Mouse (Mus musculus) intestine, embryonic 16.5 days (tissue): ENCODE measurements around the gene Cnot6. TPM values are rescaled to one million over a fixed set of nuclear protein-coding genes. Genes with fewer than 3 reads are reported as not detected.

ENCODE experiments used
- ATAC-seq: fragments of 200-750 bp; cut with Nextera tagmentation; 2 replicates; pipeline ENCODE4 v1.8.0; 2017; ENCODE audit warnings: moderate TSS enrichment, moderate library complexity
- H3K27ac ChIP-seq: fragments of 300-500 bp; sonication (generic); 2 replicates; pipeline ENCODE4 v1.5.1; 2014; ENCODE audit warnings: mild to moderate bottlenecking, low read length
- H3K27me3 ChIP-seq: fragments of 300-500 bp; sonication (generic); replicated peaks from 2 replicates; pipeline ENCODE4 v1.6.1; 2014; ENCODE audit warnings: low read length, control low read depth, mixed read lengths; ENCODE audit not compliant: control insufficient read depth, insufficient read depth
- H3K36me3 ChIP-seq: fragments of 300-500 bp; sonication (generic); 2 replicates; pipeline ENCODE4 v1.6.1; 2014; ENCODE audit warnings: low read length, control low read depth; ENCODE audit not compliant: control insufficient read depth, insufficient read depth
- H3K4me1 ChIP-seq: fragments of 300-500 bp; sonication (generic); 2 replicates; pipeline ENCODE4 v1.6.1; 2014; ENCODE audit warnings: low read length, control low read depth, mixed read lengths; ENCODE audit not compliant: control insufficient read depth, insufficient read depth
- H3K4me2 ChIP-seq: fragments of 300-500 bp; sonication (generic); 2 replicates; pipeline ENCODE4 v1.6.1; 2014; ENCODE audit warnings: low read depth, low read length, control low read depth
- H3K4me3 ChIP-seq: fragments of 300-500 bp; sonication (generic); 2 replicates; pipeline ENCODE4 v1.5.1; 2014; ENCODE audit warnings: mild to moderate bottlenecking, low read length
- H3K9ac ChIP-seq: fragments of 300-500 bp; sonication (generic); 2 replicates; pipeline ENCODE4 v1.6.1; 2014; ENCODE audit warnings: low read depth, low read length
- H3K9me3 ChIP-seq: fragments of 300-500 bp; sonication (generic); 2 replicates; pipeline ENCODE4 v1.6.1; 2016; ENCODE audit warnings: low read length, control low read depth; ENCODE audit not compliant: control insufficient read depth
- WGBS: fragments of 180-500 bp; shearing (Covaris S2); extraction: QIAGEN DNeasy Blood & Tissue Kit; methylation state at CpG from one replicate; pipeline ENCODE4 v1.1.7; 2014; 5-methylcytosine and 5-hydroxymethylcytosine counted together
- polyA plus RNA-seq: library from polyadenylated mRNA; unstranded; fragments of >200 nt; fragmentation: Nextera tagmentation; extraction: Ambion mirVana; gene quantifications from 2 replicates; pipeline ENCODE4 v1.2.1, GENCODE M21; 2015

The Cnot6 gene
- polyA plus RNA-seq, 1 experiment from 2014 or later: 26.9 TPM

- ATAC-seq: no peak
- Histone ChIP-seq H3K9ac (no peak within 1 kb of the TSS), H3K36me3 (peaks cover under 1% of the 10 kb centered on the region; the same call in 1 of the 2 replicates), H3K4me2 (no peak within 1 kb of the TSS), H3K4me3 (no peak within 1 kb of the TSS), H3K27me3 (no peaks in the 10 kb centered on the region), H3K4me1 (peaks cover 6% of the 10 kb centered on the region; the same call in 1 of the 2 replicates), H3K27ac (no peak within 1 kb of the TSS), H3K9me3 (no peaks in the 10 kb centered on the region)
- WGBS: 77% methylated on average over 5 of the region's 5 CpGs
Measured at GRCm38 (mm10) chr11:49663310-49663709, 49.2 kb downstream of the Cnot6 start, which contains the start of gene Scgb3a1. TSS of gene Scgb3a1 (plus strand) at chr11:49663610.

DNA sequence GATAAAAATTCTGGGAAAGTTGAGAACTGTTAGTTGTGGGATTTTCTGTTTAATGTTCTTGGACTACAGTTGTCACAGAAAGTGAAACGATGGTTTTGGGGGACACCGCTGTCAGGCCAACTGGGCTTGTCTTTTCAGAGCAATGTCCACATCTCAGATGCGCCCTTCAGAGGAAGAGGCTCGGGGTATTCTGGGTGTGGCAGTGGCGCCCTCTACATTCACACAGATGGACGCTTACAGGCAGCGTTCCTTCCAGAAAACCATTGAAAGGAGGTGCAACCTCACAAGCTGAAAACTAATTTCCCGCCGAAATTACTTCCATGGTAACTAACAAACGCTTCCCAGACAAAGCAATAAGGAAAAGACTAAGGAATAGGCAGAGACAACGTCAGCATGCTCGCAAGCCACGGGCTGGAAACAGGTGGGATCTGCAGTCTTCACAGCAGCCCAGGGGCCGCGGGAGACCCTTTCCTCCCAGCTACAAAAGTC lies 50.2 kb downstream of the Cnot6 start:
- H3K9me3 ChIP-seq: no peaks in the 10 kb centered on the region
- no peak overlapping the region for H3K4me3 ChIP-seq
- H3K36me3 ChIP-seq: no peaks in the 10 kb centered on the region
- H3K27ac ChIP-seq: no peak overlapping the region
- ATAC-seq: no peak
- no peak overlapping the region for H3K9ac ChIP-seq
- H3K27me3 ChIP-seq: no peaks in the 10 kb centered on the region
- WGBS: 51% methylated on average over 15 of the region's 15 CpGs
- no peak overlapping the region for H3K4me2 ChIP-seq
- H3K4me1 ChIP-seq: peaks cover 6% of the 10 kb centered on the region; the same call in 1 of the 2 replicates

- Histone ChIP-seq H3K4me2 (no peak overlapping the region), H3K9me3 (no peaks in the 10 kb centered on the region), H3K36me3 (no peaks in the 10 kb centered on the region), H3K4me1 (peaks cover 6% of the 10 kb centered on the region; the same call in 1 of the 2 replicates), H3K4me3 (no peak overlapping the region), H3K27ac (no peak overlapping the region), H3K27me3 (no peaks in the 10 kb centered on the region), H3K9ac (no peak overlapping the region)
- WGBS: 69% methylated on average over 7 of the region's 7 CpGs
- ATAC-seq: no peak
Measured at GRCm38 (mm10) chr11:49659470-49659799, 53.1 kb downstream of the Cnot6 start.

- H3K4me2 ChIP-seq: no peak overlapping the region
- ATAC-seq: no peak
- WGBS: 65% methylated on average over 10 of the region's 10 CpGs
- no peak overlapping the region for H3K4me3 ChIP-seq
- H3K9ac ChIP-seq: no peak overlapping the region
- peaks cover 6% of the 10 kb centered on the region; the same call in 1 of the 2 replicates for H3K4me1 ChIP-seq
- no peaks in the 10 kb centered on the region for H3K9me3 ChIP-seq
- H3K36me3 ChIP-seq: no peaks in the 10 kb centered on the region
- no peak overlapping the region for H3K27ac ChIP-seq
- no peaks in the 10 kb centered on the region for H3K27me3 ChIP-seq
Measured at GRCm38 (mm10) chr11:49658791-49659469, 53.6 kb downstream of the Cnot6 start.

GRCm38 (mm10) chr11:49658065-49658464 lies 54.5 kb downstream of the Cnot6 start:
- H3K27ac ChIP-seq: no peak overlapping the region
- H3K9ac ChIP-seq: no peak overlapping the region
- no peaks in the 10 kb centered on the region for H3K27me3 ChIP-seq
- H3K36me3 ChIP-seq: no peaks in the 10 kb centered on the region
- no peak for ATAC-seq
- H3K4me3 ChIP-seq: no peak overlapping the region
- H3K4me2 ChIP-seq: no peak overlapping the region
- peaks cover 3% of the 10 kb centered on the region for H3K4me1 ChIP-seq
- 65% methylated on average over 4 of the region's 4 CpGs for WGBS
- no peaks in the 10 kb centered on the region for H3K9me3 ChIP-seq

GRCm38 (mm10) chr11:49655501-49655900 lies 57.0 kb downstream of the Cnot6 start:
- H3K36me3 ChIP-seq: no peaks in the 10 kb centered on the region

DNA sequence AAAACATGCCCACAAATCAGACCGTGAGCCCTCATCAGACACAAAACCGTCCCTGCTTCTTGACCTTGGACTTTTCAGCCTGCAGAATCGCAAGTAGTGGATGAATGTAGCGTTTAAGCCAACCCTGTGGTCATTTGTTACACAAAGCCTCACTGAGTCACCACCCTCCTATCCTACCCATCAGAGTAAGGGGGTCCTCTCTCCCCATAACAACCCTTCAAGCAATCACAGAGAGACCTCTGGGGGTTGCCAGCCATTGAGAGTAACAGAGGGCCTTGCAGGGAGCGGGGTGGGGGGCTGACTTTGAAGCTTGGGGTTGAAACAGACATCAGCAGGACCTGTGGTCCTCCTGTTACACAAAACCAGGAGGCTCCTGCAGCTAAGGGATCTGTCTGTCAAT lies 57.9 kb downstream of the Cnot6 start:
- H3K4me1 ChIP-seq: peaks cover 3% of the 10 kb centered on the region
- no peaks in the 10 kb centered on the region for H3K36me3 ChIP-seq
- no peaks in the 10 kb centered on the region for H3K27me3 ChIP-seq
- WGBS: 85% methylated on average over 5 of the region's 5 CpGs
- H3K4me2 ChIP-seq: no peak overlapping the region
- no peak overlapping the region for H3K27ac ChIP-seq
- H3K9me3 ChIP-seq: no peaks in the 10 kb centered on the region
- no peak overlapping the region for H3K4me3 ChIP-seq
- no peak for ATAC-seq
- no peak overlapping the region for H3K9ac ChIP-seq

More at GRCm38 (mm10) chr11:49655501-49655900, 57.0 kb downstream of the Cnot6 start:
- Histone ChIP-seq H3K4me2 (no peak overlapping the region), H3K27ac (no peak overlapping the region), H3K4me3 (no peak overlapping the region), H3K4me1 (peaks cover 3% of the 10 kb centered on the region), H3K27me3 (no peaks in the 10 kb centered on the region), H3K9me3 (no peaks in the 10 kb centered on the region), H3K9ac (no peak overlapping the region)
- no peak for ATAC-seq

- Histone ChIP-seq H3K4me1 (peaks cover 3% of the 10 kb centered on the region), H3K4me3 (no peak overlapping the region), H3K4me2 (peak overlapping the region; percentile 35), H3K9ac (no peak overlapping the region), H3K9me3 (no peaks in the 10 kb centered on the region), H3K27ac (no peak overlapping the region), H3K36me3 (no peaks in the 10 kb centered on the region), H3K27me3 (no peaks in the 10 kb centered on the region)
- 34% methylated on average over 11 of the region's 11 CpGs for WGBS
- peak; percentile 49 for ATAC-seq
Measured at GRCm38 (mm10) chr11:49653079-49653408, 59.5 kb downstream of the Cnot6 start.

GRCm38 (mm10) chr11:49652401-49653078 lies 60.0 kb downstream of the Cnot6 start:
- 23% methylated on average over 19 of the region's 19 CpGs for WGBS
- no peaks in the 10 kb centered on the region for H3K27me3 ChIP-seq
- H3K36me3 ChIP-seq: no peaks in the 10 kb centered on the region
- H3K9ac ChIP-seq: no peak overlapping the region
- no peak overlapping the region for H3K4me3 ChIP-seq
- H3K27ac ChIP-seq: no peak overlapping the region
- no peaks in the 10 kb centered on the region for H3K9me3 ChIP-seq
- peak overlapping the region; percentile 35 for H3K4me2 ChIP-seq
- H3K4me1 ChIP-seq: peaks cover 3% of the 10 kb centered on the region
- peak; percentile 80 for ATAC-seq
